Mouse (Mus musculus) adrenal gland, adult 2 months (tissue): Measurements from ENCODE around the gene Olfr1510. TPM values are rescaled to one million over a fixed set of nuclear protein-coding genes. Genes with fewer than 3 reads are reported as not detected.
"Not testable (repeated sequence)": the region's sequence is repeated elsewhere in the genome, so short reads cannot be mapped to it uniquely, and the experiment has no call there.

Source experiments
- DNase-seq: peaks from one replicate; pipeline ENCODE4 v3.0.0; 2021
- long read RNA-seq: library from polyadenylated mRNA; stranded (forward); transcript quantifications from one replicate; pipeline ENCODE4 v2.0.0, GENCODE M21; 2021
- polyA plus RNA-seq: library from polyadenylated mRNA; depleted of rRNA; stranded (reverse); fragments of >200 nt; gene quantifications from 2 replicates; pipeline ENCODE4 v1.2.3, GENCODE M21; 2012; rRNA removed
- total RNA-seq, 2 experiments: library from RNA; stranded (reverse); gene quantifications; 2 replicates each; pipeline ENCODE4 v1.2.3; 2021

Olfr1510 gene
- total RNA-seq (not detected), polyA plus RNA-seq (not detected in 2 replicates)
- long read RNA-seq = 0 reads

GRCm38 (mm10) chr14:52414273-52414672 lies at the start of gene Olfr1510:
Gene Olfr1510 (minus strand): TSS chr14:52414373.
- DNase-seq = no peak

GRCm38 (mm10) chr14:52461928-52462327 lies 47.8 kb upstream of the Olfr1510 start:
- DNase-seq = no peak

- no peak for DNase-seq
Measured at GRCm38 (mm10) chr14:52451138-52451537, 37.0 kb upstream of the Olfr1510 start.

GRCm38 (mm10) chr14:52442690-52443089 lies 28.5 kb upstream of the Olfr1510 start, which contains the start of gene Olfr1509:
Gene Olfr1509 (plus strand): TSS chr14:52442990.
- DNase-seq = no peak

GRCm38 (mm10) chr14:52427686-52428085 lies 13.5 kb upstream of the Olfr1510 start:
- DNase-seq = no peak

- DNase-seq = not testable (repeated sequence)
Measured at GRCm38 (mm10) chr14:52410142-52410919, 3.8 kb downstream of the Olfr1510 start.

GRCm38 (mm10) chr14:52397279-52397678 lies 16.9 kb downstream of the Olfr1510 start, which contains the start of gene Olfr1511:
Gene Olfr1511 (minus strand): TSS chr14:52397379.
- no peak for DNase-seq

- not testable (repeated sequence) for DNase-seq
Measured at GRCm38 (mm10) chr14:52390084-52390848, 23.9 kb downstream of the Olfr1510 start.

GRCm38 (mm10) chr14:52379068-52379467 lies 35.1 kb downstream of the Olfr1510 start, which contains the start of gene Olfr1512:
Gene Olfr1512 (minus strand): TSS chr14:52379168.
- DNase-seq = no peak

GRCm38 (mm10) chr14:52368741-52369140 lies 45.4 kb downstream of the Olfr1510 start:
- no peak for DNase-seq

Other genes with a start within 250 kb of the Olfr1510 start
- gene Supt16, start 217.0 kb downstream of the Olfr1510 start, total RNA-seq = 10 to 100 TPM; 48.2 to 55.7 TPM
- 3.6 and 4.6 TPM in 2 replicates for gene Supt16, start 217.0 kb downstream of the Olfr1510 start, polyA plus RNA-seq
- 10 to 100 TPM; 70.7 to 79.1 TPM for gene Chd8, start 156.6 kb downstream of the Olfr1510 start, total RNA-seq
- gene Chd8, start 156.6 kb downstream of the Olfr1510 start, polyA plus RNA-seq = 21.8 and 26.7 TPM in 2 replicates
- 10 to 100 TPM; 51.4 to 58.2 TPM for gene Tox4, start 135.2 kb downstream of the Olfr1510 start, total RNA-seq
- gene Tox4, start 135.2 kb downstream of the Olfr1510 start, polyA plus RNA-seq = 20.2 and 26.3 TPM in 2 replicates
- gene Rab2b, start 134.8 kb downstream of the Olfr1510 start, total RNA-seq = 10 to 100 TPM; 39.1 to 48.7 TPM
- gene Rab2b, start 134.8 kb downstream of the Olfr1510 start, polyA plus RNA-seq = 10.7 and 12.4 TPM in 2 replicates
- gene Mettl3, start 109.2 kb downstream of the Olfr1510 start, total RNA-seq = 10 to 100 TPM; 37.1 to 55.0 TPM
- 22.4 and 24.5 TPM in 2 replicates for gene Mettl3, start 109.2 kb downstream of the Olfr1510 start, polyA plus RNA-seq
- gene Sall2, start 85.6 kb downstream of the Olfr1510 start, total RNA-seq = 10 to 100 TPM in 1 of 2 experiments, 1 to 10 TPM in 1; 4.4 to 10.5 TPM
- 6.1 and 6.4 TPM in 2 replicates for gene Sall2, start 85.6 kb downstream of the Olfr1510 start, polyA plus RNA-seq
- not detected for gene Olfr1513, start 58.0 kb downstream of the Olfr1510 start, total RNA-seq
- not detected in 2 replicates for gene Olfr1513, start 58.0 kb downstream of the Olfr1510 start, polyA plus RNA-seq
- not detected for gene Olfr1512, start 35.2 kb downstream of the Olfr1510 start, total RNA-seq
- gene Olfr1512, start 35.2 kb downstream of the Olfr1510 start, polyA plus RNA-seq = not detected in 2 replicates
- not detected for gene Olfr1511, start 17.0 kb downstream of the Olfr1510 start, total RNA-seq
- gene Olfr1511, start 17.0 kb downstream of the Olfr1510 start, polyA plus RNA-seq = not detected in 2 replicates
- not detected for gene Olfr1509, start 28.6 kb upstream of the Olfr1510 start, total RNA-seq
- not detected in 2 replicates for gene Olfr1509, start 28.6 kb upstream of the Olfr1510 start, polyA plus RNA-seq
- not detected for gene Olfr1508, start 53.1 kb upstream of the Olfr1510 start, total RNA-seq
- not detected in 2 replicates for gene Olfr1508, start 53.1 kb upstream of the Olfr1510 start, polyA plus RNA-seq
- not detected for gene Olfr1507, start 81.4 kb upstream of the Olfr1510 start, total RNA-seq
- not detected in 2 replicates for gene Olfr1507, start 81.4 kb upstream of the Olfr1510 start, polyA plus RNA-seq